Mouse (Mus musculus) lung, adult 2 months (tissue): ENCODE measurements at regions not wholly inside any gene's neighbourhood (a gene's known extent, or its start where the extent isn't known, plus 50 kb on each side); places are given as distances from the start of the nearest gene placed in this dataset.

Experiments
- CTCF ChIP-seq: fragments of 200-500 bp; IDR thresholded peaks from 2 replicates; pipeline ENCODE4 v1.5.1; 2011; ENCODE audit warnings: mild to moderate bottlenecking, low read length, control low read depth; ENCODE audit not compliant: insufficient read depth
- POLR2A ChIP-seq: fragments of 200-500 bp; IDR thresholded peaks from 2 replicates; pipeline ENCODE4 v1.6.1; 2011; ENCODE audit warnings: low read depth, mild to moderate bottlenecking, control low read depth, low read length, borderline replicate concordance; ENCODE audit errors: extremely low read depth

DNA sequence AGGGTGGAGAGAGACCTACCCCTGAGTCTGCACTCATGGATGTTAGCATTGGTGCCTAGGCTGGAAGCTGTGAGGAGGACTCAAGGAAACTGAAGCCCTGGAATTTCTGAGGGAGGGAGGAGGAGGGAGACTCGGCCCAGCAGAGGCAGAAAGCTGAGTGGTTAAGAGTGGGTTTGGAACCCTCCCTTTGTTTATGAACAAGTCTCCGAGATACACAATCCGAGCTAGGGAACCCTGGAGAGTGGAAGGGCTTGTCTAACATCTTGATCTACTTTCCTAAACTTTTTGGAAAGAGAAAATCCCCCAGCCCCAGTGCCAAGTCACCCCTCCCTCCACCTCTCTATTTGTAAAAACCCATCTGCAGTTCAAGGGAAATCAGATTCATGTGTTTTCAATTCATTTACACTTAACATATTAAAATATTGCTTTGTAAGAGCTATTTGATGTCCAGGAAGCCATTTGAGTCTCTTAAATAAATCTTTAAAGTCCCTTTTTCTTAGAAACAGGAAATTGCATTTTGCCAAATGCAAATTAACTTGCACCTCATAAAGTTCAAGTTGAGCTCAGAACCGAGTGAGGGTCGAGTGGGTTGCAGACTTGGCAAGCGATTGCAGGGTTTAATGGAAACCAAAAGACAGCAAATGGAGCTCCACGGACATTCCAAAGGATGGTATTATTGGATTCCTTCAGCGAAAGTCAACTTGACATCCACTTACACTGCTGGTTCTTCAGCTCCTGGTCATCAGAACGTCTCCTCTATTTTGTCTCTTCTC, 113.1 kb downstream of the En1 start:
- TF ChIP-seq CTCF (no peak), POLR2A (no peak)
